Mouse (Mus musculus) E14TG2a.4 (cell line): ENCODE measurements around the gene Npnt.

Experiments
- CTCF ChIP-seq: conservative IDR thresholded peaks from 2 replicates; pipeline ENCODE4 v1.5.1; 2014; ENCODE audit warnings: low read length
- NANOG ChIP-seq: IDR thresholded peaks from 2 replicates; pipeline ENCODE4 v1.6.1; 2014; ENCODE audit warnings: borderline replicate concordance, low read length, mixed read lengths
- POU5F1 ChIP-seq: IDR thresholded peaks from 2 replicates; pipeline ENCODE4 v1.6.1; 2014; ENCODE audit warnings: low read length, borderline replicate concordance

DNA sequence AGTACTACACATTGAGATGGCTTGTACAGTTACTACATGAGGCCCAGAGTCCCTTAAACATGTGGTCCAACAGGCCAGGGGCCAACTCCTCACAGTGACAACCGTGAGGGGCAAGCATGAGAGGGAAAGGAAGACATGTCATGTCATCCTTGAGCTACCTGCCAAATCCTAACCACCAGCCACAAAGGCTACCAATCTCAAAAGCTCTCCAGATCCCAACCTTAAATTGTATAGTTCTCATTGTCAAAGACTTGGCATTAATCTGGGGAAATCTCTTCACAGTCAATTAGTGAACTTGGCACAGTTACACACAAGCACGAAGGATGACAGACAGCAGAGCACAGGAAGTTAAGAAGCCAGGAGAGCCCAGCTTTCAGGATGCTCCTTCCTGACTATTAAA is 15.4 kb downstream of the Npnt start:
- no peak for TF ChIP-seq CTCF
- TF ChIP-seq POU5F1 = no peak
- TF ChIP-seq NANOG = no peak
